Mouse (Mus musculus) midbrain, embryonic 14.5 days (tissue): ENCODE measurements around the gene Hdhd3. TPM values are rescaled to one million over a fixed set of nuclear protein-coding genes. Genes with fewer than 3 reads are reported as not detected.
A peak's percentile ranks its signal among the peaks of the same experiment; 100 is the strongest.

Source experiments
- ATAC-seq: fragments of 200-750 bp; cut with Nextera tagmentation; 2 replicates; pipeline ENCODE4 v1.8.0; 2017; ENCODE audit warnings: moderate number of reproducible peaks, moderate library complexity; ENCODE audit not compliant: low FRiP score, low TSS enrichment
- DNase-seq: peaks from one replicate; pipeline ENCODE4 v3.0.0-alpha.2; 2015
- H3K27ac ChIP-seq: fragments of 300-500 bp; sonication (generic); replicated peaks from 2 replicates; pipeline ENCODE4 v1.5.1; 2014; ENCODE audit warnings: mild to moderate bottlenecking, low read depth, low read length, moderate library complexity
- H3K27me3 ChIP-seq: fragments of 300-500 bp; sonication (generic); 2 replicates; pipeline ENCODE4 v1.6.1; 2014; ENCODE audit warnings: low read length, control low read depth, mixed read lengths; ENCODE audit not compliant: control insufficient read depth, insufficient read depth
- H3K36me3 ChIP-seq: fragments of 300-500 bp; sonication (generic); 2 replicates; pipeline ENCODE4 v1.6.1; 2014; ENCODE audit warnings: low read length, control low read depth; ENCODE audit not compliant: control insufficient read depth, insufficient read depth
- H3K4me1 ChIP-seq: fragments of 300-500 bp; sonication (generic); 2 replicates; pipeline ENCODE4 v1.6.1; 2014; ENCODE audit warnings: mild to moderate bottlenecking, antibody characterized with exemption, low read length, control low read depth; ENCODE audit not compliant: control insufficient read depth, insufficient read depth
- H3K4me2 ChIP-seq: fragments of 300-500 bp; sonication (generic); 2 replicates; pipeline ENCODE4 v1.6.1; 2014; ENCODE audit warnings: mild to moderate bottlenecking, low read length, moderate library complexity
- H3K4me3 ChIP-seq: fragments of 300-500 bp; sonication (generic); replicated peaks from 2 replicates; pipeline ENCODE4 v1.5.1; 2014; ENCODE audit warnings: low read depth, low read length
- H3K9ac ChIP-seq: fragments of 300-500 bp; sonication (generic); replicated peaks from 2 replicates; pipeline ENCODE4 v1.6.1; 2014; ENCODE audit warnings: mild to moderate bottlenecking, low read length, moderate library complexity
- H3K9me3 ChIP-seq: fragments of 300-500 bp; sonication (generic); 2 replicates; pipeline ENCODE4 v1.6.1; 2016; ENCODE audit warnings: low read length, control low read depth, mixed read lengths; ENCODE audit not compliant: control insufficient read depth
- WGBS: fragments of 180-500 bp; shearing (Covaris S2); extraction: QIAGEN DNeasy Blood & Tissue Kit; methylation state at CpG from one replicate; pipeline ENCODE4 v1.1.7; 2014; 5-methylcytosine and 5-hydroxymethylcytosine counted together
- polyA plus RNA-seq: library from polyadenylated mRNA; unstranded; fragments of >200 nt; fragmentation: Nextera tagmentation; extraction: Ambion mirVana; gene quantifications from 2 replicates; pipeline ENCODE4 v1.2.1, GENCODE M21; 2014

Gene Hdhd3
- polyA plus RNA-seq, 1 experiment from 2014 or later, result 12.8 TPM

GRCm38 (mm10) chr4:62516579-62516978 is 13.3 kb upstream of the Hdhd3 start:
- no peak overlapping the region for H3K9ac ChIP-seq

DNA sequence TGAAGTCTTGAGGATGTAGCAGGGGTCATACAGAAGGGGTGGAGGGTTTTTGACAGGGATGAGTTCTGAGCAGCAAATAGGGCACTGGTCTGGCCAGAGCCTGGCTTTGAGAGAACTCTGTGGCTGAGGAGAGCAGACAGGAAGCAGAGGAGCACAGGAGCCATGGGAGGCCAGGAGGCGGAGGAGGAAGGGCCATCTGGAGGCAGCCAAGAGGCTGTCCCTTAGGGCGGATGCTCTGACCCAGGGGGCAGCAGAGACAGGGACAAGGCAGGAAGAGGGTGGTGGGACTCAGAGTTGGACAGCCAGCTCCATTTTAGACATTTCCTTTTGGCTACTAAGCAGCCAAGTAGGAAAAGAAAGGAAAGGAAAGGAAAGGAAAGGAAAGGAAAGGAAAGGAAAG is 12.8 kb upstream of the Hdhd3 start:
- H3K4me2 ChIP-seq, result no peak overlapping the region
- peaks cover 29% of the 10 kb centered on the region for H3K36me3 ChIP-seq
- DNase-seq, result no peak
- H3K9ac ChIP-seq, result no peak overlapping the region
- no peaks in the 10 kb centered on the region for H3K9me3 ChIP-seq
- no peak overlapping the region for H3K4me3 ChIP-seq
- H3K4me1 ChIP-seq, result peaks cover 17% of the 10 kb centered on the region
- no peaks in the 10 kb centered on the region for H3K27me3 ChIP-seq
- no peak for ATAC-seq
- no peak overlapping the region for H3K27ac ChIP-seq
- 48% methylated on average over 2 of the region's 2 CpGs for WGBS

More at GRCm38 (mm10) chr4:62516579-62516978, 13.3 kb upstream of the Hdhd3 start:
- Histone ChIP-seq H3K4me2 (no peak overlapping the region), H3K27me3 (no peaks in the 10 kb centered on the region), H3K9me3 (no peaks in the 10 kb centered on the region), H3K36me3 (peaks cover 24% of the 10 kb centered on the region), H3K27ac (no peak overlapping the region), H3K4me3 (no peak overlapping the region), H3K4me1 (peaks cover 17% of the 10 kb centered on the region)
- no peak for ATAC-seq
- no peak for DNase-seq
- WGBS, result 97% methylated on average over 1 of the region's 1 CpGs

- Histone ChIP-seq H3K9ac (no peak overlapping the region), H3K27ac (no peak overlapping the region), H3K4me3 (no peak overlapping the region), H3K36me3 (peaks cover 35% of the 10 kb centered on the region), H3K27me3 (no peaks in the 10 kb centered on the region), H3K9me3 (no peaks in the 10 kb centered on the region), H3K4me1 (peaks cover 14% of the 10 kb centered on the region), H3K4me2 (no peak overlapping the region)
- DNase-seq, result no peak
- 90% methylated on average over 3 of the region's 3 CpGs for WGBS
- ATAC-seq, result no peak
Measured at GRCm38 (mm10) chr4:62515490-62515889, 12.2 kb upstream of the Hdhd3 start.

DNA sequence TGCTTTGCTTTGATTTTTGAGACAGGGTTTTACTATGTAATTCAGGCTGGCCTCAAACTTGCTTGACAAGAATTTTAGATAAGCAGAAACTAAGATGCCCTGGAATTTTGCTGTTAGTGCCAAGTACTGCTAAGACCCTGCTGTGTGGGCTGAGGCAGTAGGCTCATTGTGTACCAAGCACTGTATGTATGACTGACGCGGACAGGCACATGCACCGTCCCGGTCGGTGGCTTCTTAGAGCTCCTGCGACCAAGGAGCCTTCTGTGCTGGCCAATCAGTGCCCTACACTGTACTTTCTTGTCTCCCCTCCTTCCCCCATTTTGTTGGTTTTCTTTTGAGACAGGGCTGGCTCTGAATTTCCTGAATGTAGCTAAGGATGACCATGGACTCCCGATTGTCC is 11.7 kb upstream of the Hdhd3 start:
- Histone ChIP-seq H3K9me3 (no peaks in the 10 kb centered on the region), H3K27me3 (no peaks in the 10 kb centered on the region), H3K36me3 (peaks cover 40% of the 10 kb centered on the region), H3K9ac (no peak overlapping the region), H3K4me2 (no peak overlapping the region), H3K4me3 (no peak overlapping the region), H3K4me1 (peaks cover 10% of the 10 kb centered on the region), H3K27ac (no peak overlapping the region)
- ATAC-seq (no peak), DNase-seq (no peak)
- WGBS, result 88% methylated on average over 7 of the region's 7 CpGs

DNA sequence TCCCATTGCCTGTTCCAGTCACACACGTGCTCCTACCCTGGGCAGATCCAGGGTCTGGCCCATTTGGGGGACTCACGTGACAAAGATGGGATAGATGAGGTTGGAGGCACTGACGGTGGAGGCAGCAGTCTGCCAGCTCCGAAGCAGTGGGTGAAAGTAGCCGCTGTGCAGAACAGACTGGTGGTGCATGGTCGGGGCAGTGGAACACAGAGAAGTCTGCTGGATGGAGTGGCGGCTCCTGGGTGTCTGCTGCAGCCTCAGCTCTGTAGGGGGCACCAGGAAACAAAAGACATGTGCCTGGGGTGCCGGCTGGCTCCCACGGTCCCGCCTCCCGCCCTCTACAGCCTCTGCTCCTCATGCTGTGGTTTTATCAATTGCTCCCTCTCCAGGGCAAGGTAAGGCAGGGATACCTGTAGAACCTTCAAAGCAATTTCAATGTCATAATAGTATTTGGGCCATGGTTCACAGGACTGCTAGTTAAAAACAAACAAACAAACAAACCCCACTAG is 10.8 kb upstream of the Hdhd3 start:
- WGBS, result 50% methylated on average over 11 of the region's 11 CpGs

GRCm38 (mm10) chr4:62509946-62510345 is 6.7 kb upstream of the Hdhd3 start:
- H3K4me3 ChIP-seq, result no peak overlapping the region
- 94% methylated on average over 11 of the region's 11 CpGs for WGBS
- H3K36me3 ChIP-seq, result peaks cover 64% of the 10 kb centered on the region
- H3K9ac ChIP-seq, result no peak overlapping the region
- ATAC-seq (no peak), DNase-seq (no peak)
- H3K4me2 ChIP-seq, result no peak overlapping the region
- no peaks in the 10 kb centered on the region for H3K9me3 ChIP-seq
- H3K27ac ChIP-seq, result no peak overlapping the region
- no peaks in the 10 kb centered on the region for H3K4me1 ChIP-seq
- H3K27me3 ChIP-seq, result no peaks in the 10 kb centered on the region

More for the DNA sequence above, 10.8 kb upstream of the Hdhd3 start:
- Histone ChIP-seq H3K4me3 (no peak overlapping the region), H3K9ac (no peak overlapping the region), H3K36me3 (peaks cover 50% of the 10 kb centered on the region), H3K27ac (no peak overlapping the region), H3K9me3 (no peaks in the 10 kb centered on the region), H3K4me1 (peaks cover 9% of the 10 kb centered on the region), H3K27me3 (no peaks in the 10 kb centered on the region), H3K4me2 (no peak overlapping the region)
- no peak for ATAC-seq
- DNase-seq, result no peak

DNA sequence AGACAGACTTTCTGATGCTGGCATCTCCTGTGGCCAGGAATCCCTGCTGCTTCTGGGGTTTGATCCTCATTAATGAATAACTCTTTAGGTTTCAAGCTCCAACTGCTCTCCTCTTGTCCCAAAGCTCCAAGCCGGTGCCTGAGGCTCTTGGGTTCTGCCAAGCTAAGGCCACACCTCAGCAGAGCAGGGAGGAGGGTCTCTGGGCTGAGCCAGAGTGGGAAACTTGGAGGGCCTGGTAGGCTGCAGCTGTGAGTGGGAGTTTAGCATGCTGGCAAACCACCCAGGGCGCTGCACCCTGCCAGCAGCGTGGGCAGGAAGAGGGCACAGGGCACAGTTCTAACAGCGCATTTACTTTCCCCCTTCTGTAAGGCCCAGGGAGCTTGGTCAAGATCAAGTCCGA is 5.6 kb upstream of the Hdhd3 start:
- no peaks in the 10 kb centered on the region for H3K9me3 ChIP-seq
- H3K27ac ChIP-seq, result no peak overlapping the region
- DNase-seq (no peak), ATAC-seq (no peak)
- peaks cover 61% of the 10 kb centered on the region for H3K36me3 ChIP-seq
- H3K4me1 ChIP-seq, result no peaks in the 10 kb centered on the region
- H3K4me2 ChIP-seq, result no peak overlapping the region
- 94% methylated on average over 5 of the region's 5 CpGs for WGBS
- H3K9ac ChIP-seq, result no peak overlapping the region
- H3K27me3 ChIP-seq, result no peaks in the 10 kb centered on the region
- no peak overlapping the region for H3K4me3 ChIP-seq

DNA sequence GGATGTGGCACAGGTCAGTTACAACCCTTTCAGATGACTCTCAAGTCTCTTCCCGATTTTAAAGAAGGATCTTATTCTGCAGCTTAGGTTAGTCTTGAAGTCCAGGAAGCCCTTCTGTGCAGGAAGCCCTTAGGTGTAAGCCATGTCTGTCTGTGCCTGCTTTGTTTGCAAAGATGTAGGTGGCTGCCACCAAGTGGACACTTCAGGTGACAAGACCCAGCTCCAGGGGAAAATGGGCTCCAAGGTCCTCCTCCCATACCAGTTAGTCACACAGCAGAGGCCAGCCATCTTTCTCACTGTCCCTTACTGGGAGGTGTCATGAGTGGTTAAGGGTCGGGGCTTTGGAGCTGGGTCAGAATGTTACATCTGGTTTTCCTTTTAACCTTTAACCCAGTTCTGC is 3.5 kb upstream of the Hdhd3 start:
- Histone ChIP-seq H3K4me2 (no peak overlapping the region), H3K9ac (no peak overlapping the region), H3K27ac (no peak overlapping the region), H3K27me3 (no peaks in the 10 kb centered on the region), H3K9me3 (no peaks in the 10 kb centered on the region), H3K4me1 (no peaks in the 10 kb centered on the region), H3K4me3 (no peak overlapping the region), H3K36me3 (peaks cover 42% of the 10 kb centered on the region)
- 72% methylated on average over 2 of the region's 2 CpGs for WGBS
- peak; percentile 26 for DNase-seq
- ATAC-seq, result no peak

- no peaks in the 10 kb centered on the region for H3K27me3 ChIP-seq
- 91% methylated on average over 3 of the region's 3 CpGs for WGBS
- peaks cover 2% of the 10 kb centered on the region; the same call in 1 of the 2 replicates for H3K4me1 ChIP-seq
- no peak overlapping the region for H3K27ac ChIP-seq
- no peak overlapping the region for H3K4me2 ChIP-seq
- ATAC-seq, result no peak
- H3K36me3 ChIP-seq, result peaks cover 34% of the 10 kb centered on the region
- H3K9ac ChIP-seq, result no peak overlapping the region
- no peak for DNase-seq
- no peaks in the 10 kb centered on the region for H3K9me3 ChIP-seq
- no peak overlapping the region for H3K4me3 ChIP-seq
Measured at GRCm38 (mm10) chr4:62505991-62506390, 2.7 kb upstream of the Hdhd3 start.
